In the genomic region with DNA sequence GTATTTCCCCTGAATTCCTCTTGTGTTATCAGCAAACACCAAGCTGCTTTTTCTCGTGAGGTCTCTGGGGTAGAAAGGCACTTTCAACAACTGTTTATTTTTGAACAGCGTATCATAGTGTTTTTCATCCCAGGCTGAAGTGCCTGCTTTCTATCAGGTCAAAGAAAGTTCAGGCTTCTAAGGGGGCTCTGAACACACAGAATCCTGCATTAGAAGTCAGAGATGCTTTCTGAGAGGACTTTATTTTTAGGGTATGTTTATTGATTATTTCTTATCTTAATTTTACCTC, we compare ENCODE assay signal across 14 mouse cellular contexts. TPM values are rescaled to one million over a fixed set of nuclear protein-coding genes. Genes with fewer than 3 reads are reported as not detected.
A peak's percentile ranks its signal among the peaks of the same experiment; 100 is the strongest.
DNase-seq lines count a peak whose midpoint lies in the region; ATAC-seq and TF ChIP-seq lines count a peak whose summit lies in the region.
"Had no signal": no experiment of that assay in that cellular context is flagged by ENCODE, and none has a peak within 500 bp of the region (broad histone marks: within the 10 kb centered on the region; RNA-seq: fewer than 3 reads in every experiment).

No protein-coding gene starts in this region.

- DNase-seq in embryo, embryonic 10 days (ENCODE audit: low spot score), result peak; percentile 3
- no peak for DNase-seq in embryo, embryonic 10.5 days (ENCODE audit: low spot score)
- DNase-seq in heart, postnatal 25 days (ENCODE audit: low spot score), result no peak
- no peak for DNase-seq in limb, embryonic 14.5 days (ENCODE audit: low spot score)
- no peak for DNase-seq in limb, embryonic 10.5 days (ENCODE audit: low spot score)
- no peak for DNase-seq in layer of hippocampus, postnatal 36 days
- DNase-seq: adrenal gland, postnatal 10 days; cerebellum, postnatal 25 days; layer of hippocampus, adult 9-11 months; liver; thymus, adult 2 months had no signal

- TF ChIP-seq POLR2A in limb, embryonic 14.5 days (IDR thresholded peaks at IDR 0.05; ENCODE audit: borderline replicate concordance, extremely low read depth, insufficient read depth, insufficient read length), result no peak

- peak overlapping the region; percentile 38; the same call in 1 of the 2 replicates for H3K9ac ChIP-seq in heart, embryonic 16.5 days (ENCODE audit: low read length)
- H3K9ac ChIP-seq in limb, embryonic 14.5 days (ENCODE audit: low read depth, low read length, severe bottlenecking), result no peak overlapping the region
- H3K9ac ChIP-seq in embryonic facial prominence, embryonic 15.5 days, result no peak overlapping the region

- peak; percentile 71; the same call in 1 of the 2 replicates for ATAC-seq in heart, embryonic 16.5 days (replicated peaks; ENCODE audit: extremely low read depth, insufficient read depth, low FRiP score)
- ATAC-seq in limb, embryonic 14.5 days (ENCODE audit: low FRiP score, low read depth), result no peak
- no peak for ATAC-seq in embryonic facial prominence, embryonic 15.5 days (ENCODE audit: insufficient number of reproducible peaks, low FRiP score, low TSS enrichment, low read depth)

- H3K4me3 ChIP-seq in heart, embryonic 16.5 days (ENCODE audit: low read length), result no peak overlapping the region
- no peak overlapping the region for H3K4me3 ChIP-seq in limb, embryonic 14.5 days (replicated peaks; ENCODE audit: low read length)
- H3K4me3 ChIP-seq in limb, embryonic 10.5 days, result no peak overlapping the region
- H3K4me3 ChIP-seq in embryonic facial prominence, embryonic 15.5 days (replicated peaks), result no peak overlapping the region

- no peak overlapping the region; the same call in 1 of the 2 replicates for H3K4me2 ChIP-seq in heart, embryonic 16.5 days (ENCODE audit: low read depth, low read length)
- no peak overlapping the region for H3K4me2 ChIP-seq in limb, embryonic 14.5 days (replicated peaks; ENCODE audit: low read depth, low read length, severe bottlenecking)
- no peak overlapping the region for H3K4me2 ChIP-seq in embryonic facial prominence, embryonic 15.5 days (replicated peaks)

- H3K36me3 ChIP-seq in heart, embryonic 16.5 days (ENCODE audit: control insufficient read depth, insufficient read depth), result no peaks in the 10 kb centered on the region
- no peaks in the 10 kb centered on the region for H3K36me3 ChIP-seq in limb, embryonic 14.5 days (ENCODE audit: control insufficient read depth, insufficient read depth, low read length)
- no peaks in the 10 kb centered on the region for H3K36me3 ChIP-seq in limb, embryonic 10.5 days
- no peaks in the 10 kb centered on the region for H3K36me3 ChIP-seq in embryonic facial prominence, embryonic 15.5 days

- intact Hi-C loops in heart, postnatal 25 days (cut with DNase I), result no loop called here

- peaks cover 13% of the 10 kb centered on the region for H3K4me1 ChIP-seq in heart, embryonic 16.5 days (ENCODE audit: control insufficient read depth, insufficient read depth, low read length)
- H3K4me1 ChIP-seq in limb, embryonic 14.5 days (ENCODE audit: control insufficient read depth, insufficient read depth, low read length), result 0 out of 2 replicates have a peak, but pooled peaks cover 4% of the 10 kb centered on the region
- no peaks in the 10 kb centered on the region for H3K4me1 ChIP-seq in limb, embryonic 10.5 days
- H3K4me1 ChIP-seq in embryonic facial prominence, embryonic 15.5 days, result 0 out of 2 replicates have a peak, but pooled peaks cover 7% of the 10 kb centered on the region

- peak overlapping the region; percentile 78 for H3K27ac ChIP-seq in heart, embryonic 16.5 days (ENCODE audit: low read length)
- H3K27ac ChIP-seq in limb, embryonic 14.5 days (replicated peaks; ENCODE audit: low read depth, low read length), result peak overlapping the region; percentile 59
- no peak overlapping the region for H3K27ac ChIP-seq in limb, embryonic 10.5 days
- peak overlapping the region; percentile 71 for H3K27ac ChIP-seq in embryonic facial prominence, embryonic 15.5 days (replicated peaks)
- H3K27ac ChIP-seq: macrophage had no signal

- WGBS in heart, embryonic 16.5 days, result 11% methylated on average over 2 of the region's 2 CpGs
- 41% methylated on average over 2 of the region's 2 CpGs for WGBS in limb, embryonic 14.5 days
- 30% methylated on average over 2 of the region's 2 CpGs for WGBS in limb, embryonic 10.5 days
- WGBS in embryonic facial prominence, embryonic 15.5 days, result 28% methylated on average over 2 of the region's 2 CpGs

- H3K27me3 ChIP-seq in heart, embryonic 16.5 days (ENCODE audit: control insufficient read depth, insufficient read depth, low read length), result no peaks in the 10 kb centered on the region
- no peaks in the 10 kb centered on the region for H3K27me3 ChIP-seq in limb, embryonic 14.5 days (ENCODE audit: control insufficient read depth, insufficient read depth, low read length)
- no peaks in the 10 kb centered on the region for H3K27me3 ChIP-seq in limb, embryonic 10.5 days (ENCODE audit: low read depth, poor library complexity, severe bottlenecking)
- H3K27me3 ChIP-seq in embryonic facial prominence, embryonic 15.5 days, result no peaks in the 10 kb centered on the region

- no peaks in the 10 kb centered on the region for H3K9me3 ChIP-seq in heart, embryonic 16.5 days (replicated peaks; ENCODE audit: control insufficient read depth, low read length)
- no peaks in the 10 kb centered on the region for H3K9me3 ChIP-seq in limb, embryonic 14.5 days (ENCODE audit: control insufficient read depth, low read length)
- H3K9me3 ChIP-seq in limb, embryonic 10.5 days (replicated peaks), result no peaks in the 10 kb centered on the region
- H3K9me3 ChIP-seq in embryonic facial prominence, embryonic 15.5 days (replicated peaks), result no peaks in the 10 kb centered on the region

RNA-seq across cellular contexts. Expression of gene Lhfpl2, which starts 19.6 kb away (rescaled TPM):
- polyA plus RNA-seq in heart, embryonic 16.5 days (2015; fragmentation: Nextera tagmentation; extraction: Ambion mirVana), result 23.4 and 23.7 TPM in 2 replicates
- 1 to 10 TPM; 4.5 to 6.4 TPM for total RNA-seq in heart, postnatal 25 days (2021)
- polyA plus RNA-seq in limb, embryonic 14.5 days (2012; rRNA removed), result 60.5 and 82.1 TPM in 2 replicates
- 69.4 and 71.9 TPM in 2 replicates for polyA plus RNA-seq in limb, embryonic 14.5 days (2014; fragmentation: Nextera tagmentation; extraction: Ambion mirVana)
- polyA plus RNA-seq in limb, embryonic 10.5 days (2016; fragmentation: Nextera tagmentation; extraction: Ambion mirVana), result 33.7 and 44.0 TPM in 2 replicates
- 77.0 and 91.6 TPM in 2 replicates for polyA plus RNA-seq in embryonic facial prominence, embryonic 15.5 days (2015; fragmentation: Nextera tagmentation; extraction: Ambion mirVana)
- 10 to 100 TPM; 30.3 to 30.4 TPM for total RNA-seq in layer of hippocampus, postnatal 36 days (2021)
